Mouse (Mus musculus): ENCODE measurements around the gene Gm10273. TPM values are rescaled to one million over a fixed set of nuclear protein-coding genes. Genes with fewer than 3 reads are reported as not detected.
"Not testable (repeated sequence)": the region's sequence is repeated elsewhere in the genome, so short reads cannot be mapped to it uniquely, and the experiment has no call there.

Gene Gm10273
- polyA plus RNA-seq, 1 experiment: 4.5 TPM

GRCm38 (mm10) chr10:59380411-59380821 is 15.0 kb upstream of the Gm10273 start:
- TF ChIP-seq USF1 (IDR thresholded peaks at IDR 0.05; ENCODE audit: low read depth): no peak
- Histone ChIP-seq H3K4me3 (ENCODE audit: insufficient read depth, poor library complexity, severe bottlenecking) (no peak overlapping the region), H3K27me3 (ENCODE audit: control insufficient read depth, insufficient read depth, insufficient read length) (no peaks in the 10 kb centered on the region), H3K79me3 (ENCODE audit: low read depth) (no peaks in the 10 kb centered on the region), H3K79me2 (ENCODE audit: control insufficient read depth, insufficient read depth) (no peaks in the 10 kb centered on the region), H3K36me3 (ENCODE audit: control insufficient read depth, insufficient read depth) (peaks cover 6% of the 10 kb centered on the region), H3ac (ENCODE audit: control insufficient read depth, insufficient read length, low read depth) (no peak overlapping the region)

- H3K4me3 ChIP-seq (ENCODE audit: insufficient read depth, poor library complexity, severe bottlenecking); H3K79me3 ChIP-seq (ENCODE audit: low read depth); H3K79me2 ChIP-seq (ENCODE audit: control insufficient read depth, insufficient read depth); H3ac ChIP-seq (ENCODE audit: control insufficient read depth, insufficient read length, low read depth); H3K36me3 ChIP-seq (ENCODE audit: control insufficient read depth, insufficient read depth); H3K27me3 ChIP-seq (ENCODE audit: control insufficient read depth, insufficient read depth, insufficient read length): not testable (repeated sequence)
Measured at GRCm38 (mm10) chr10:59381563-59381962, 13.9 kb upstream of the Gm10273 start.

GRCm38 (mm10) chr10:59386951-59387350 is 8.5 kb upstream of the Gm10273 start:
- TF ChIP-seq MYOD1 (IDR thresholded peaks at IDR 0.05; ENCODE audit: control insufficient read depth, insufficient read length, low read depth) (no peak), MYOG (IDR thresholded peaks at IDR 0.05; ENCODE audit: control insufficient read depth, extremely low read depth, insufficient read length) (no peak), MAX (IDR thresholded peaks at IDR 0.05) (no peak), CTCF (IDR thresholded peaks at IDR 0.05; ENCODE audit: control insufficient read depth, insufficient read depth, insufficient read length) (no peak), FOSL1 (IDR thresholded peaks at IDR 0.05; ENCODE audit: insufficient read depth, low read length, poor library complexity, severe bottlenecking) (no peak), USF1 (IDR thresholded peaks at IDR 0.05; ENCODE audit: low read depth) (no peak), CEBPB (IDR thresholded peaks at IDR 0.05; ENCODE audit: low read depth) (no peak)
- Histone ChIP-seq H3K4me3 (ENCODE audit: insufficient read depth, poor library complexity, severe bottlenecking) (no peak overlapping the region), H3K36me3 (ENCODE audit: control insufficient read depth, insufficient read depth) (no peaks in the 10 kb centered on the region), H3K27me3 (ENCODE audit: control insufficient read depth, insufficient read depth, insufficient read length) (no peaks in the 10 kb centered on the region), H3K79me3 (ENCODE audit: low read depth) (no peaks in the 10 kb centered on the region), H3ac (ENCODE audit: control insufficient read depth, insufficient read length, low read depth) (no peak overlapping the region), H3K79me2 (ENCODE audit: control insufficient read depth, insufficient read depth) (no peaks in the 10 kb centered on the region)

DNA sequence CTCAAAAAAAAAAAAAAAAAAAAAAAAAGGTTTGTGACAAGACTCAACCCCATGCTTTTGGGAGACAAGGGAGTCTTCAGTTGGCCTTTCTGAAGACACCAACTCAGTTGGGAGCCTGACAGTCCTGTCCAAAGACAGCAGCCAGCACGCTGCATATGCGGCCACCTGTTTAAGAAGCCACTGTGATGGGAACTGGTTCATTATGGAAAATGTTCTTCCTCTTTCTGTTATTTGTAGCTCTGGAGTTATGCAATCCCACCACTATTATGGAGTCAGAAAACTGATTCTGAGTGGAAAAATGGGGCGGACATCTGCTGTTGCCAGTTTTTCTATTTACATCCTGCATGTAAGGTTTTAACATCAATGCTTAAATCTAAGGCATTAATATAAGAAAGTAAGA is 5.8 kb upstream of the Gm10273 start:
- Histone ChIP-seq H3K79me3 (ENCODE audit: low read depth) (no peaks in the 10 kb centered on the region), H3ac (ENCODE audit: control insufficient read depth, insufficient read length, low read depth) (no peak overlapping the region), H3K36me3 (ENCODE audit: control insufficient read depth, insufficient read depth) (no peaks in the 10 kb centered on the region), H3K79me2 (ENCODE audit: control insufficient read depth, insufficient read depth) (no peaks in the 10 kb centered on the region), H3K27me3 (ENCODE audit: control insufficient read depth, insufficient read depth, insufficient read length) (no peaks in the 10 kb centered on the region), H3K4me3 (ENCODE audit: insufficient read depth, poor library complexity, severe bottlenecking) (no peak overlapping the region)
- TF ChIP-seq FOSL1 (IDR thresholded peaks at IDR 0.05; ENCODE audit: insufficient read depth, low read length, poor library complexity, severe bottlenecking) (no peak), MYOG (IDR thresholded peaks at IDR 0.05; ENCODE audit: control insufficient read depth, extremely low read depth, insufficient read length) (no peak), CEBPB (IDR thresholded peaks at IDR 0.05; ENCODE audit: low read depth) (no peak), MAX (IDR thresholded peaks at IDR 0.05) (no peak)

DNA sequence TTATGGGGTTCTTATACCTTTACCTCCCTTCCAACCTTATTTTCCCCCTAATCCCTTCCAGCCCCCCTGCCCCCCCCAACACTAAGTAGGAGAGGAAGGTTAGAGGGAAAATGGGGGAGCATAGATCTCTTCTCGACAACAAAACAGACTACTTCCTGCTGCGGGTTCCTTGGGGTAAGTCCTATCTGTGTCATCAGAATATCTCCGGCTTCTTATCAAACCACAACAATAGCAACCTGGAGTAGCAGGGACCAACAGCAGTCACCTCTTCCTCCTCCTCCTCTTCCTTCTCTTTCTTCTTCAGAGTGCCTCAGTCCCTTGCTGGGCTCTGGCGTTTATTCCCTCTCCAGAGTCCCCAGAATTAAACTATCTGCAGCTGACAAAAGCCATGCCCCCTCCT is 3.5 kb upstream of the Gm10273 start:
- H3K27me3 ChIP-seq (ENCODE audit: control insufficient read depth, insufficient read depth, insufficient read length): no peaks in the 10 kb centered on the region
- H3K79me2 ChIP-seq (ENCODE audit: control insufficient read depth, insufficient read depth): no peaks in the 10 kb centered on the region
- TF ChIP-seq FOSL1 (IDR thresholded peaks at IDR 0.05; ENCODE audit: insufficient read depth, low read length, poor library complexity, severe bottlenecking): no peak
- TF ChIP-seq MYOD1 (IDR thresholded peaks at IDR 0.05; ENCODE audit: control insufficient read depth, insufficient read length, low read depth): no peak
- TF ChIP-seq USF1 (IDR thresholded peaks at IDR 0.05; ENCODE audit: low read depth): no peak
- no peak for TF ChIP-seq CEBPB (IDR thresholded peaks at IDR 0.05; ENCODE audit: low read depth)
- no peak for TF ChIP-seq MYOG (IDR thresholded peaks at IDR 0.05; ENCODE audit: control insufficient read depth, extremely low read depth, insufficient read length)
- no peak for TF ChIP-seq MAX (IDR thresholded peaks at IDR 0.05)
- TF ChIP-seq CTCF (IDR thresholded peaks at IDR 0.05; ENCODE audit: control insufficient read depth, insufficient read depth, insufficient read length): no peak
- H3K79me3 ChIP-seq (ENCODE audit: low read depth): no peaks in the 10 kb centered on the region
- H3ac ChIP-seq (ENCODE audit: control insufficient read depth, insufficient read length, low read depth): no peak overlapping the region
- H3K4me3 ChIP-seq (ENCODE audit: insufficient read depth, poor library complexity, severe bottlenecking): no peak overlapping the region
- no peaks in the 10 kb centered on the region for H3K36me3 ChIP-seq (ENCODE audit: control insufficient read depth, insufficient read depth)

DNA sequence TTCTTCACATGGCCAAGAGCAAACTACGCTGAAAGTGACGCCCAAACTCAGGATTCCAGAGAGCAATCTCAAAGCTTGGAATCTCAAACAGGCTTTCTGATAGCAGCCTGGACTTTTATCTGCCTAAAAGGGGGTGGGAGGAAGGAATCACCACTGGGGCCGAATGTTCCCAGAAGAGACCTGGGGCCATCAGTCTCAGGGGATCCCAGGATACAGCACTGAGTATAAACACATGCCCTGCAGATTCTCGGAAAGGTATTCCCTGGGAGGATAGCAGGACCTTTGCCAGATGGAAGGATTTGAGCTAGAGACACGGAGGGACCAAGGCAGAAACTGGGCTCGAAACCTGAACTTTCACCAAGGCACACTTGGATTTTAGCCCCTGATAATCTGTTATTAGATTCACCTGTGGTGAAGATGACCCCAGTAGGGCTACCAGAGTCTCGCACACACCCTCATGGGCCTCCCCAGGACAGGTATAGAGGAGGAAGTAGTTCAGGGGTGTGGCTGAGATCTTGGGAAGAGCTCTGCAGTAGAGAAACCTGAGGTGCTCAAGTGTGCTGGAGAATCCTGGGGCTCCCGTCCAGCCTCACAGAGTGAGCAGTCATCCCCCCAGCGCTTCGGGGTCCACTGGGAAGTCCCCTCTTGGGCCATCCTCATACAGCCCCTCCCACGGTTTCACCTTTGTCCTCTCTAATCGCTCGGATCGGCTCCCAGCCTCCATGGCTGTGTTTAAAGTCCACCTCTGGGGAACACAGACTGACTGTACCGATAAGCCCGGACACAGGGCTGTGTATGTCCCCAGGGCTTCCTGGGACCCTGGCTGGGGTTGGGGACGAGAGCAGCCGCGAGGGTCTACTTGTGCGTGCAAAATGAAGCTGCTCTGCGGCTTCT is 7.7 kb downstream of the Gm10273 start, which contains the start of gene Pla2g12b:
Pla2g12b (plus strand) TSS at position 762 of the 894 bp plus-strand sequence.
- Histone ChIP-seq H3K79me3 (ENCODE audit: low read depth) (no peaks in the 10 kb centered on the region), H3K4me3 (ENCODE audit: insufficient read depth, poor library complexity, severe bottlenecking) (no peak within 1 kb of the TSS), H3ac (ENCODE audit: control insufficient read depth, insufficient read length, low read depth) (no peak within 1 kb of the TSS), H3K27me3 (ENCODE audit: control insufficient read depth, insufficient read depth, insufficient read length) (no peaks in the 10 kb centered on the region), H3K79me2 (ENCODE audit: control insufficient read depth, insufficient read depth) (no peaks in the 10 kb centered on the region), H3K36me3 (ENCODE audit: control insufficient read depth, insufficient read depth) (no peaks in the 10 kb centered on the region)
- TF ChIP-seq MAX (IDR thresholded peaks at IDR 0.05): no peak
- no peak for TF ChIP-seq MYOD1 (IDR thresholded peaks at IDR 0.05; ENCODE audit: control insufficient read depth, insufficient read length, low read depth)
- no peak for TF ChIP-seq MYOG (IDR thresholded peaks at IDR 0.05; ENCODE audit: control insufficient read depth, extremely low read depth, insufficient read length)
- no peak for TF ChIP-seq CTCF (IDR thresholded peaks at IDR 0.05; ENCODE audit: control insufficient read depth, insufficient read depth, insufficient read length)
- no peak for TF ChIP-seq USF1 (IDR thresholded peaks at IDR 0.05; ENCODE audit: low read depth)
- TF ChIP-seq FOSL1 (IDR thresholded peaks at IDR 0.05; ENCODE audit: insufficient read depth, low read length, poor library complexity, severe bottlenecking): no peak
- no peak for TF ChIP-seq CEBPB (IDR thresholded peaks at IDR 0.05; ENCODE audit: low read depth)

All from C2C12 (cell line).